Mouse (Mus musculus) gastrocnemius, postnatal 25 days (tissue): ENCODE results near the gene Ppp2r5c. TPM values are rescaled to one million over a fixed set of nuclear protein-coding genes. Genes with fewer than 3 reads are reported as not detected.
A peak's percentile ranks its signal among the peaks of the same experiment; 100 is the strongest.

Experiments used
- DNase-seq: peaks from one replicate; pipeline ENCODE4 v3.0.0; 2022
- total RNA-seq, 2 experiments: library from RNA; stranded (reverse); gene quantifications; 1 replicate in 1 of 2; 2 replicates in 1 of 2; pipeline ENCODE4 v1.2.3; 2021

The Ppp2r5c gene
- total RNA-seq, 2 experiments from 2014 or later: 64.0 to 65.0 TPM

- no peak for DNase-seq
These were observed 41.1 kb downstream of the Ppp2r5c start for GRCm38 (mm10) chr12:110488031-110488430.

GRCm38 (mm10) chr12:110489946-110490701 lies 43.2 kb downstream of the Ppp2r5c start:
- no peak for DNase-seq

- no peak for DNase-seq
These were observed 45.5 kb downstream of the Ppp2r5c start for GRCm38 (mm10) chr12:110492436-110492835.

DNA sequence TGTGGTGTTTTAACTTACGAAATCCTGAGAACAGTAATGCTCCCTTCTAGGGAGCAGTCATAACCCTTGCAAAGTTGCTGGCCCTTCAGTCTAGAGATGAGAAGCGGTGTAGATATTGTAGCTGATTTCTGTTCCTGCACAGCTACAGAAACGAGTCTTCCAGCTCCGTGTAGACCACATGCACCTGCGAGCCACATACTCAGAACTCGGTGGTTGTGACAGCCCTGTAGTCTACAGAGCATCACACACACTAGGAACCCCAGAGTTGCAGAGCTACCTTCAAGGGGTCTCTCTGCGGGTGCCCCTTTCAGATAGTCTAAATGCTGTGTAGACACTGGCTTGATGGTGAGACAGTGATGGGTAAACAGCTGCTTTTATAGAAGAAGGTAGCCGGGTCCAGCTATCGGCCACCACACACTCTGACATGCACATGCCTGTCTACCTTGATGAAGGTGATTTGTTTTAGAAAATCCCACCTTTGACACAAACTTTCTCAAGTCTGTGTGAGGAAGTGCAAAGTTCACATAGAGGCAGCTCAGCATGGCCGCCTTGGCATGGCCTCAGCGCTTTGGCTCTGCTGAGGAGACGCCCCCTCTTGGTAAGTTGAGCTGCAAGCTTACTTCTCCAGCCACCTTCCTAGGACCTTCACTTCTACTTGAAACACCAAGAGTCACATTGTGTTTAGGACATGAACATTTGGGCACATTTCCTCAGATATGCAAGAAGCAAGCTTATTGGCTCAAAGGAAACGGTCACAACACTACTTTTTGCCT lies 46.9 kb downstream of the Ppp2r5c start:
- DNase-seq: no peak

DNA sequence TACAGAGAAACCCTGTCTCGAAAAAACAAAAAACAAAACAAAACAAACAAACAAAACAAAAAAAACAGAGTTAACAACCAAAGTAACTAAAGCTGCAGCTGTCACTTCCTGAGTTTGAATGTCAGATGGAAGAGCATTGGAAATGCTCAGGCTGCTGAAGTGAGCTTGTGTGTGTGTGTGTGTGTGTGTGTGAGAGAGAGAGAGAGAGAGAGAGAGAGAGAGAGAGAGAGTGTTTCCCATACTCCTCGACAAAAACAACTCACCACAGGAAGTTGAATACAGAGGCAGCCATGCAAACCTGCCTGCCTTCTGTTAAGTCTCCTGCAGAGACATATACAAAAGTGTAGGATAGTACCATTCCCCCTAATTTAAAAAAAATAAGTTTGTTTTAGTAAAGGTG lies 47.9 kb downstream of the Ppp2r5c start:
- DNase-seq: no peak

DNA sequence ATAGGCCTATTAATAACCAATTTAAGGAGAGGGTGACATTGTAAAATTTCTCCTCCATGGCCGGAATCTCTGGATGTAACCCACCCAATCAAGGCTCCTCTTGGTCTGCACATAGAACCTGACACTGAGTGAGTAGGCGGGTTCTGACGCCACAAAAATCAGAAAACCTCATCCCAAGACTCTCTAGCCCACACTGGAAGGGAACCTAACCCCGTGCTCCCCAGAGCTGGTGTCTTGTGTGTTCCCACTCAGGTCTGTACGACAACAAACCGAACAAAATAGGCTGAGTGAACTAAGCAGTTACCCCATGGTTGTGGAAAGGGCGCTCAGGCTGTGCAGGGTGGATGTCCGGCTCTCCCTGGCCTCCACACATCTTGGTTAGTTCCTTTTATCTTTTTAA lies 48.3 kb downstream of the Ppp2r5c start:
- no peak for DNase-seq

- DNase-seq: no peak
These were observed 49.1 kb downstream of the Ppp2r5c start for GRCm38 (mm10) chr12:110496016-110496415.

DNA sequence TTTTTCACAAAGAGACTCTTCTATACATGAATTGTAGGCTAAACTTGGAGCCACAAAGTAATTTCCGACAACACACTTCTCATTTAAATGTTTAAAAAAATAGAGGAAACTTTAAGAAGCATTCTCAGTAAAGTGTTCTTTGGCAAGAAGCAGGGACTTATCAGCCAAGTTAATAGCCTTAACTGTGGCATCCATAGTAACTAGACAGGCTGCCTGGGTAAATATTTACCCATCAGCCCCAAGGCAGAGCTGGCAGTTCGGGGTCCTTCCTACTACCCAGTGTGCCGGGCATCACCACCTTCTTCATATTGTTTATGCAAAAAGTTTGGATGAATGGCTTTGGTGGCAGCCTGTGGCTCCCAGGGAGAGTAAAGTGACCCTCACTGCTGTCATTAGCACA lies 50.1 kb downstream of the Ppp2r5c start:
- no peak for DNase-seq

- no peak for DNase-seq
These were observed 50.6 kb downstream of the Ppp2r5c start for GRCm38 (mm10) chr12:110497485-110497884.

DNA sequence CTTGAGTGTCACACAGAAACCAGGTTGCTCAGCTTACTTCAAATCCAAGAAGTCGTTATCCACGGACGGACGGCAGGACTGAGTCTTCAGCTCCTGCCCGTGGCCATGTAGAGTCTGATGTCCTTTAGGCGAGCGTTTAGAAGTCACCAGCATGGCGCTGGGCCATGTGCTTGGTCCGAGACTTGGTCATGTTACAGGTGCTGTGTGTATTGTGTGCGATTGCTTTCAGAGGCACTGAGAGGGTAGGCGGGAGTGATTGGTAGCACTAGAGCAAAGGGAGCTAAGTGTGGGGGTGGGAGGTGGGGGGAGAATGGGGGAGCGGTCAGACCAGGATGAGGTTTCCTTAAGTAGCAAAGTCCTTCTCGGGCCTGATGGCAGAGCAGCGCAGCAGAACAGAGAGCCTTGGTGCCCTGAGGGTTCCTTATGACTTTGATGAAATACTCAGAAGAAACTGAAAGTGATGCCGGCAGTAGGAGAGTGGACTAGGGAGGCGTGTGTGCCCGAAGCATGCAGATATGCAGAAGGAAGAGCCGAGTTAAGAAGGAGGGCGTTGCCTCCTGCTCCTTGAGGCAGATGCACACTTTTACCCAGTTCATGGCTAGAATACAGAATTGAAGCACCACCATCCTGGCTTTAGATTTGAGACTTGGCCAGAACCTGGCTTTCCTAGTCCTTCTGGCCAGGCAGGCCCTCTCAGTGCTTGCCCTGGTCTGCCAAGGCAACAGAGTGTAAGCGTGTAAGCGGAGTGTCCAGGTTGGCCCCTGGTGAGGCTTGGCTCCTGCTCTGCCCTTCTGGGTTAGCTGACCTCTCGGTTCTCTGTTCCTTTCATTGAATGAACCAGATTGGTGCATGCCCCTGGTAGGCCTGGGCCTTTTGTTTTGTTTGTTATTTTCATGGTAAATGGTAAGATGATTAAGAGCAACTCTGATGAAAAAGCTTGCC lies 51.6 kb downstream of the Ppp2r5c start:
- DNase-seq: no peak

DNA sequence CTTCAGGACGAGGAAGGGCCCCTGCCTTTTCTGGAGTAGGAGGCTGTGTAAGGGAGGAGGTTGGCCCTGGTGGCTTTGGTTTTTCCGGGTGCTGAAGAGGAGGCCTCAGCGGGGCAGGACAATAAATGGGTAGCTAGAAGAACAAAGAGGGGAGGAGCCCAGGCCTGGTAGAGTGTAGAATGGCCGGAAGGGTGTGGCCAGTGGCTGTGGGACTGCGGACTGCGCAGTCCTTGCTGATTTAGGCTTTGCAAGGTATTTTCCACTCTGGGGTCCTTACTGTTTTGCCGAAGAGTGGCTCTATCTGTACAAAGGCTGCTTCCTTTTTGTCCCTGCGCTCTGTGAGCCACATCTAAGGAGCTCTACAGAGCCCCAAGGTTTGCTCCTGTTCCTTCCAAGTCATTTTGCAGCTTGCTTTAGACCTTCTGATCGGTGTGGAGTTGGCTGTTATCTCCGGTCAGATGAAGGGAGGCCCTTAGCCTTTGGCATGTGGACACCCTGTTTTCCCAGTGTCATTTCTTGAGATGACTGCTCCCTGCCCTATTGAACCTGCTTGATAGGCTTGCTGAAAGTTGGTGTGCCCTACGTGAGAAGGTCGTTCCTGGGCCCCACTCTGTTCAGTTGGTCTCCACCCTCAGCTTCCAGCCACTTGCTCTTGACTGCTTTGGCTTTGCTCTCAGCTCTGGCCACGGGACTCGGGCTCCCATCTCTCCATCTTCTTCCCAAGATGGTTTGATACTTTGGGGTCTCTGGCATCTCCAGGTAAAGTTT lies 52.5 kb downstream of the Ppp2r5c start:
- DNase-seq: peak; percentile 50

GRCm38 (mm10) chr12:110500095-110500494 lies 53.2 kb downstream of the Ppp2r5c start:
- no peak for DNase-seq

DNA sequence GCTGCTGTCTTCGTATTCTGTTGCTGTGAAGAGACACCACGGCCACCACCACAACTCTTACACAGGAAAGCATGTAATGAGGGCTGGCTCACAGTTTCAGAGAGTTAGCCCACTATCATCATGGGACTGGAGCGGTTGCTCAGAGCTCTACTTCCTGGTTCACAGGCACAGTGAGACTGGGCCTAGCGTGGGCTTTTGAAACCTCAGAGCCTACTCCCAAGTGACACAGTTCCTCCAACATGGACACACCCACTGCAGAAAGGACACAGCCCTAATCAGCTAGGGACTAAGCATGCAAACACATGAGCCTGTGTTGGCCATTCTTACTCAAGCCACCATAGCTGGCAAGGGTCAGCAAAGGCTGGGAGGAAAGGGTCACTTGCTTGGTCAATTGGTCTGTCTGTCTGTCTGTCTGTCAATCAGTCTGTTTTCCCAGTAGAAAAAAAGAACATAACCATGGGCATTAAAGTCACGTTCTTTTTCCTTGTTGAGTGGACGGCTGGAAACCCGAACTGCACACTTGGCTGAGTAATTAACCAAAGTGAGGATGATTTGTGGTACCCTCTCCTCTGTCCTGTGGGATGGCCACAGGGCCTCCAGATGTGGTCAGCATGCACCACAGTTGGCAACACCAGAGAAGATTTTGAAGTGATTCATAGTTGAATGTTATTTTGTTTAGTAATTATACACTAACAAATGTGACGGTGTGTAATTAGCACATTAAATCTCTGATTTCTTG lies 56.7 kb downstream of the Ppp2r5c start:
- DNase-seq: peak; percentile 44

- DNase-seq: no peak
These were observed 57.2 kb downstream of the Ppp2r5c start for GRCm38 (mm10) chr12:110504145-110504490.

- no peak for DNase-seq
These were observed 57.9 kb downstream of the Ppp2r5c start for GRCm38 (mm10) chr12:110504793-110505192.

- DNase-seq: no peak
These were observed 59.1 kb downstream of the Ppp2r5c start for GRCm38 (mm10) chr12:110506046-110506445.

DNA sequence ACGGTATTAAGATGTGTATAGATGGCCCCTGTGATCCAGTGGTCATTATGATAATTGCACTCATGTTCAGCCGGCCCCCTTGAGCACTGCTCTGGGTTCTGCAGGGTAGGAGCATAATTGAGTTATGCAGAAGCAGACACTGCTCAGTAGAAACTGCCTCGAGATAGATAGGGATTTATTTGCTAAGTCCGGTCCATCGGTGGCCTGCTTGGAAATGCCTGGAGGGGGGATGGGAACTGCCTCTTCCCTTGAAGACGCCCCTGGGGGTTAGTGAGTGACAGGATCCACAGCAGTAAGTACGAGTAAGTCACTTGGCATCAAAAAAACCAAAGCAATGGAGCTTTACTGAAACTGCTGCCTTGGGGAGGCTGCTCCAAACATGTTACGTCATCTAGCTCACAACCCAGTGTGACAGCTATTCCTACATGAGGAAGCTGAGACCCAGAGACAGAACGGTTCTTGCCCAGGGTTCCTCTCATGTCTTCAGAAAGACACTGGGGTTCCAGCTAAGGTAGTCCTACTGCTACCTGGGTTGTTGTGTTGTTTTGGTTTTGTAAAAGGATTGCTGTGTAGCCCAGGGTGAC lies 60.9 kb downstream of the Ppp2r5c start:
- DNase-seq: no peak

DNA sequence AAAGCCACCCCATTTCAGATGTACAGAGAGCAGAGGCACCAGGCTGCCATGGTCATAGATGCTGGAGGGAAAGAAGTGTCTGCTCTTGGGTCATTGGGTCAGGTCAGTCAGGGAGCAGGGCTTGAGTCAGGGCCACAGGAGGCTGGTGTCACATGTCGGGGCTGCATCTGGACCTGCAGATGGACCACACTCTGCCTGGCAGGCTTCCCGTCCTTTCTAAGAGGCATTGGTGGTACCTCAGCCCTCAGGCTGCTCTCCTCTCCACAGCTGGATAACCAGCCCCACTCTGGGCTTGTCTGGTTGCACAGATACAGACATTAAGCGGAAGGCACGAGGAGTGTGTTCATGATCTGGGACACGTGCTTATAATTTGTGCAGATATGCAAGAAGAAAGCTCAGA lies 61.8 kb downstream of the Ppp2r5c start:
- no peak for DNase-seq

- peak; percentile 79 for DNase-seq
These were observed 63.4 kb downstream of the Ppp2r5c start for GRCm38 (mm10) chr12:110510171-110510871.

DNA sequence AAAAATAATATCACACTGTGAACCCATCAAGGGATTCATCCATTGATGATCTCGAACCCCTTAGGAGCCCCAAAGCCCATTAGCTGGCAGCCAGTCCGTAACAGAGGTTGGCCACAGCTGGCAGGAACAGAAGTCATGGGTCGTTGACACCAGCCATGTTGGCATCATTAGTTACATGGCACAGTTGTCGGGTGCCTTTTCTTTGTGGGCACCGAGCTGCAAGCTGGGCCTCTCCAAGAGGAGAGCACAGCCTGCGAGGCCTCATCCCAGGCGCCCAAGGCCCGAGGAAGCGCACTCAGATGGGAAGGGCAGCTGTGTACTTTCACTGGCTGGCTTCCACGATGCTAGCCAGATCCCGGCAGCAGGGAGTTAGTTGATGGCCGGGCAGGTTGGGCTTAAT lies 64.3 kb downstream of the Ppp2r5c start:
- no peak for DNase-seq
